Mouse (Mus musculus): ENCODE results near the gene Pdzd9.
"Not testable (repeated sequence)": the region's sequence is repeated elsewhere in the genome, so short reads cannot be mapped to it uniquely, and the experiment has no call there.

The Pdzd9 gene

DNA sequence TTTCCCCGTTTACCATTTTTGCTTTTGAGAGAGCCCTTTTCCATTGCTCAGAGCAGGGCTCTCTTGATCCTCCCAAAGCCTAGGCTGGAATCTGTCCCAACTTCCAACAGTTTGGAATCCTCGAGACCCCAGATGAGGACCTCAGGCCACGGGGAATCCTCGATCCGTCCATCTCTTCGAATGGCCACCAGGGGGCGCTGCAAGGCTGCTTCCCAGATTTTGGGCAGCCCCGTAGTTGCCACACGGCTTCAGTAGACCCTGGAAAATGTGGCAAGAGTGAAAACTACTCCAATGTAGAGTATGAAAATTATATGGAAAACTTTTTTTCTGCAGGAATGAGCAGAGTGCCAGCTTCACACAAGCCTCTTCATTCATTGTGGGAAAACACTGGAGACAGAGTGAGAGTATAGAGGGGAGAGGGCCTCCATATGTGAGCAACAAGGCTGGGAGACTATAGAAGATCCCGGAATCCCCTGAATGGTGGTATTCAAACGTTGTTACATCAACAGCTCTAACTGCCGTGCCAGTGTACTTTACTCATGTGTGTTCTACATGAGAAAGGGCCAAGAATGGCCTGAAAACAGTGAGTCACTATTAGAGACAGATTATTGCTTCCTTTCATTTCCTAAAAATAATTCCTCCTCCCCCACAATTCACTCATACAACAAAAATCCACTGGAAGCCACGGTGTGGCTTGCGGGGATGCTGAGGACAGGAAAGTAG lies at the start of gene Pdzd9:
TSS of gene Pdzd9 (minus strand) at position 191 of the 723 bp plus-strand sequence.
- CTCF ChIA-PET: no interaction called here

DNA sequence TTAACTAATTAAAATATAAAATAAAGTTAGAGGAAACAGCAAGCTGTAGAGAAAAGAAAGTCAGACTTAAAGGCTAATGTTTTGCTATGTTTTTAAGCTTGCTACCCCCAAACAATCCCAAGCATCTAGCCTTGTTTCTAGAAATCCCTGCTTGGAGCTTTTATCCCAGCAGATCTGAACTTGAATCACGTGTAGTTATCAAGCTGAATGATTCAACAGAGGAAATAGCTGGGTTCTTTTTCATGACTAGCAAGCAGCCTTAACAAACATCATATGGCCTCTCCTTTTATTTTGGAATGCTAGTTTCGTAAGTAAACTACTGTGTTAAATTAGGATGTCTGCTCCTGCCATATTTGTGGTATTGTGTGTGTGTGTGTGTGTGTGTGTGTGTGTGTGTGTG lies 47.1 kb upstream of the Pdzd9 start:
- CTCF ChIA-PET: no interaction called here

DNA sequence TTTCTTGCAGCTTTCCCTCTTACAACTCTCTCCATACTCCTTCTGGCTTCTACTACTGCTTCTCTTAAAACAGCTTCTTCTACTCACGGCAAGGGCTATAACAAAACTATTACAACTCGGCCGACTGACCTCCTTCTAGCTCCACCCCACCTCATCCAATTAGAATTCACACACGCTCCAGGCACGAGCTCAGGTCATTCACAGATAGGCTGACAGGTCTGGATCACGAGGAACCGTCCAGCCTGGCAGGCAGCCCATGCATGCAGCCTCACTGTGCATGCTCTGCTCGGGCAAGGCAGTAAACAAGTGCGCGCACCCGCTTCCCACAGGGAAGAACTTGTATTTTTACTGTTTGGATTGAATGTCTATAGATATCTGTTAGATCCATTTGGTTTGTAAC lies 43.8 kb upstream of the Pdzd9 start:
- CTCF ChIA-PET: not testable (repeated sequence)

DNA sequence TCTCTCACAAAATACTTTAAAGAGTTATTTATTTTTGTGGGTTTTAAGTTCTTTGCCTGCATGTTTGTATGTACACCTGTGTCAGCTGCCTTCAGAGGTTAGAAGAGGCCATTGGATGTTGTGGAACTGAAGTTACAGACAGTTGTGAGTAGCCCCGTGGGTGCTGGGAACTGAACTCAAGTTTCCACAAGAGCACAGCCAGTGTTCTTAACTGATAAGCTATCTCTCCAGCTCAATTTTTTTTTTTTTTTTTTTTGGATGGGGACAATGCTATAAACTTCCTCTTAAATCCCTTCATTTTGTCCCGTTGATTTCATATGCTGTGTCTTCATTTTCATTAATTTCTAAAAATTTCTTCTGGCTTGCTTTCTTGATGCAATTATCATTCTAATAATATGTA lies 43.1 kb upstream of the Pdzd9 start:
- CTCF ChIA-PET: interaction anchor here (0.6 to 0.8 kb wide), 2 partner anchors 15 to 991 kb away, joined by 3 to 4 read pairs; no protein-coding TSS in a partner anchor

DNA sequence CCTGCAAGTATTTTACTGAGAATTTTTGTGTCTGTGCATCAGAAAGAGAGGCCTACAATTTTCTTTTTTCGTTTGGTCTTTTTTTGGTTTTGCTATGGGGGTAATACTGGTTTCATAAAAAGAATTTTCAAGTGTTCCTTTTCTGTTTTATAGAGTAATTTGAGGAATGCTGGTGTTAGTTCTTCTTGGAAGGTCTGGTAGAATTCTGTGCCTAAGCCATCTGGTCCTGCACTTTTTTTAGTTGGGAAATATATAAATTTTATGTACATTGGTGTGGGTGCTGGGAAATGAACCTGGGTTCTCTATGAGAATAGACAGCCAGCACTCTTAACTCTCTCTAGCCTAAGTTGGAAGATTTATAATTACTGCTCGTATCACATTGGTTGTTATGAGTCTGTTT lies 41.9 kb upstream of the Pdzd9 start:
- CTCF ChIA-PET: interaction anchor here (0.6 to 0.8 kb wide), 2 partner anchors 82 to 1077 kb away, joined by 3 read pairs; no protein-coding TSS in a partner anchor

DNA sequence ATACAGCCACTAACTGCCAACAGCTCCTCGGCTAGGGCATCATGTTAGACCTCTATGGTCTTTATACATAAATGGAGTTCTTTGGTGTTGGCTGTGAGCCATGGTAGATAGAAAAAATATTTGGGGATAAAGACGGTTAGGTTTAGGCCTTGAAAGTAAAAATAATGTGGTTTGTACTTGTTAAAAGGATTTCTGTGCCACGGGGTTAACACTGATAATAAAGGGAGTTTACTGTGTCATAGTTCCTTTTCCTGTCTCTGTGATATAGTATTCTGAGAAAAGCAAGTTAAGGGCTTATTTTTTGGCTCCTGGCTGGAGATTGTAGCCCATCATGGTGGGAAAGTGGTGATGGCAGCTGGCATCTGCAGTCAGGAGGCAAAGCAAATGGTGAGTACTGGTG lies 33.7 kb upstream of the Pdzd9 start:
- CTCF ChIA-PET: no interaction called here

DNA sequence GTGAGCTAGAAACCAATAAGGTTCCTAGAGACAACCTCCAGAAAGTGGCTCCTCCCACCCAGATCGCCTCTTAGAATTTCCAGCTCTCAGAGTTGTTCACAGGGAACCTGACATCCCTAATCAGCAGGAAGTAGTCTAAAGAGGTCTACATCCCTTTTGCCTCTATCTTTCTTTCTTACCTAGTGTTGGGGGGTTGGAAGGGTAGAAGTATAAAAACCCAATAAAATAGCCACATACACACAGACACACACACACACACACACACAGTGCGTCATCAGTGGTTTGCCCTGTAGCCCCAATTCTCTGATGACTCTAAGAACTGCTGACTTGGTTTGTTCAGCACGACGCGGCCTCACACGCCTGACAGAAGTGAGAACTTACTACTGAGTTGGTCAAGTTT lies 29.4 kb upstream of the Pdzd9 start:
- CTCF ChIA-PET: no interaction called here

DNA sequence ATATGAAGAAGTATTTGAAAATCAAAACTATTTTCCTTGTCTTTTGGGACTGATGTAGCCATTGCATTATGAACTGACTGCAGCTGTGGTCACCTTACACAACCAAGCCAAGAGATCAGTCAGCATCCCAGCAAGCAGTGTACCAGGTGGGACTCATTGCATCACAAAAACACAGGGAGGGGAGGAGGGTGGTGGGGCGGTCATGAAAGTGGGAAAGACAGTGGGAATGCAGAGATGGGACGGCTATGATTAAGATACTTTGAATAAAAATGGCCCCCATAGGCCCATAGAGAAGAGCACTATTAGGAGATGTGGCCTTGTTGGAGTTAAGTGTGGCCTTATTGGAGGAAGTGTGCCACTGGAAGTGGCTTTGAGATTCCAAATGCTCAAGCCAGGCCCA lies 26.2 kb upstream of the Pdzd9 start:
- CTCF ChIA-PET: no interaction called here

DNA sequence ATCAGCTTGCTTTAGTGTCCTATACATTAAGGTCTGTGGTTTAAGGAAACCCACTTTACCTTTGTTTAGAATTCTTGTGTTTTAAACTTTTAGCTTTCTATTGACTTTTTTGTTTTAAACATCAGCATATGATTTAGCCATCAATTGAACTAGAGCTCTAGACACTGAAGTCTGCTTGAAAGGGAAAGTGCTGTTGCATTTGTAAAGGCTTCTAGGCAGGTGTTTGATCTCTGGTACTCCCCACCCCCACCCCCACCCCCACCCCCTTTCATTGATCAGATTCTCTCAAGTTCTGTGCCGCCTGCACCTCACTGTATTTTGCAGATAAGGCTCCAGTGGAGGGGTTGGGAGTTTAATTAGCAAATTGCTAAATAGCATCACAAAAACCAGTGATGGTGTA lies 25.5 kb upstream of the Pdzd9 start:
- CTCF ChIA-PET: no interaction called here

DNA sequence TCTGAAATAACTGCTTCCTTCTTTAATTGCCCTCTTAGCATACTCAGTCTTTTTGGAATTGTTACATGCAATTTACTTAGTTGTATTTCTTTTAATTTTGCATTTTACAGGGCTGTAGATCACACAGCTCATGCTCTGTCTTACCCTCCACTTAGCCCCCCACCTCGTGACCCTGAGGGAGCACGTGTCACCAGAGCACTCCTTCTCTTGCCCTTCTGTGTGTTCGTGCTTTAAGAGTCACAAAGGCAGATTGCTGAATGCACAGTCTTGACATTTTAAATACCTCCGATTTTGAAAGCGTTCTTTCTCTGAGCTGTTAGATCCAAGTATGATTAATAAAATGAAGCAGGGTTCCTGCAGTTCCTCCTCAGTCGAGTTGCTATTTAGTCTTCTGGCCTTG lies 25.1 kb upstream of the Pdzd9 start:
- CTCF ChIA-PET: no interaction called here

DNA sequence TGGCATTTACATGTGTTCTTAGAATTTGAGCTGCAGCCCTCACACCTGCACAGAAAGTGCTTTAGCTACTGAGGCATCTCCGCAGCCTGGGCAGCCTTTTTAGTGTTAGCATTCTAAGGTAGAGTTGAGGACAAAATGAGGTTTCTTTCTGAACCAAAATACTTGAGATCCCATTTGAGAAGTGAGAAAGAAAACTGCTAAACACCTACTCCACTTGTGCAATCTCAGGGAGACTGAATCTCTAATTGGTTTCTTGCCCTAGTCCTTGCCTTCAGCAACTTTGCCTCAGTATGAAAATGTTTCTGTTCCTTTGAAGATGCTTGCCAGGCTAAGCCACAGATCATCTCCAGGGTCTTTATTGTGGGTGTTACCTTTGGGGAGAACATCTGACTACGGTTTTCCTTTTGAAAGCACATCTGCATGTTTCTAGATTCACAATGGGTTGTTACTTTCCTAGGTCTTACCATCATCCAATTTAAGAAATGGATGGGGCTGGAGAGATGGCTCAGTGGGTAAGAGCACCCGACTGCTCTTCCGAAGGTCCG lies 23.8 kb upstream of the Pdzd9 start:
- CTCF ChIA-PET: no interaction called here

DNA sequence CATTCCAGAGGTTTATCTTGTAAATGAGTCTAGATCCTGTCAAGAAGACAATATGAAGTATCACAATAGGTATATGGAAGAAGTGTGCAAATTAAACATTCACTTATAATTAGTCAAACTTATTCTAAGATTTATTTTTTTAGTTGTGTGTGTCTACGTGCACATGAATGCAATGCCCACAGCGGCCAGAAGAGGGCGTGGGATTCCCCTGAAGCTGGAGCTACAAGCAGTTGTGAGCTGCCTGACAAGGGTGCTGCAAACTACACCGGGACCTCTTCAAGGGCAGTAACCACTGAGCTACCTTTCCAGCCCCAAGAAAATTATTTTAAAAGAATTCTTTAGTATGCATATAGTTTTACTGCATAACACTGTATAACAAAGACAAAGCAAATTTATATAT lies 20.5 kb upstream of the Pdzd9 start:
- CTCF ChIA-PET: no interaction called here

DNA sequence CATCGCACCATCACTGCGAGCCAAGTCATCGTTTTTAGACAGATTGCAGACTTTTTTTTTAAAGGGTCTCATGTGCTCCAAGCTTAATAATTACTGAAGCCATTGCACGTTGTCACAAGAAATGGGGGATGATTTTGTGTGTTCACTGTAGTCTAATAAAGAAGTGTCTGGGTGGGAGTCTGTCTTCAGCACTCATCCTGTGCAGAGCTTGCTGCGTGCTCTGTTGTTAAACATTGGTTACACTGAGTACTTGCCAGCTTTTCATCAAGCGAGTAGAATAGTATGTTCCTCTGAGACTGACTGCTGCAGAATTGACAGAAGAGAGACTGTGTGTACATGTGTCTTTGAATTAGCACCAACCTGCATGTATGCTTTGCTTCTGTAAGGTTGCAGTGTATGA lies 15.1 kb upstream of the Pdzd9 start:
- CTCF ChIA-PET: interaction anchor here (0.6 kb wide), 1 partner anchor 301 kb away, joined by 3 read pairs; no protein-coding TSS in a partner anchor

DNA sequence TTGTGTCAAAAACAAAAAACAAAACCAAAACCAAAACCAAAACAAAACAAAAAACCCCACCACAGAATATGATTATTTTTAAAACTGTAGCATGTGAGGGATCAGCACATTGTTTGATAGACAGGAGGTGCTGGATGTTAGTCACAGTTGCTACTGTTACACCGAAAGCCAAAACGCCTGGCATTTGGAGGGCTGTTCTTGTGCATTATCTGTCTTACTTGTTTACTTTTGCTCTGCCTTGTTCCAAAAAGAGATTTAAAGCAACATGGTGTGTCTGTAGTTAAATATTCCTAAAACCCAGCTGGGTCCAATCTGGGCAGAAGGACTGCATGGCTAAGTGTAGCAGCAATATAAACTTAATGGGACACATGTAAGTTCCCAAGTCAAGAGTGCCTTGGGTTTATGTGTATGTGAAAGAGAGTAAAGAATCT lies 14.6 kb upstream of the Pdzd9 start:
- CTCF ChIA-PET: interaction anchor here (0.6 kb wide), 1 partner anchor 301 kb away, joined by 3 read pairs; no protein-coding TSS in a partner anchor

DNA sequence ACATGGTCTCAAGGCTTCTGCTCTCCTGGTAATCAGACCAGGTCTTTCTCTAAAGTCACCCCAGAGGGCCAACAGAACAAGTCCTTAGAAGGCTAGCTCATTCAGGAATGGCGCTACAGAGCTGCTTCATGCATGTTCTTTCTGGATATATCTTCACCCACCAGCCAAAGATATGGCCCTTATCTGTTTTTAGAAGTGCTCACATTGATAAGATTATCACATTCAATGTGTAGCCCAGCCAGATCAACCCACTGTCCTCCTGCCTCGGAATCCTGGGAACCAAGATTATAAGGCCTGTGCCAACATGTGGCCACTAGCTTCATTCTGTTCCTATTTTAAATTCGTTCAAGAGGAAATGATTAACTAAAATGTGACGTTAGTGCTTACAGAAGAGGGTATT lies 11.9 kb upstream of the Pdzd9 start:
- CTCF ChIA-PET: interaction anchor here (0.5 kb wide), 1 partner anchor 588 kb away, joined by 3 read pairs; no protein-coding TSS in a partner anchor

DNA sequence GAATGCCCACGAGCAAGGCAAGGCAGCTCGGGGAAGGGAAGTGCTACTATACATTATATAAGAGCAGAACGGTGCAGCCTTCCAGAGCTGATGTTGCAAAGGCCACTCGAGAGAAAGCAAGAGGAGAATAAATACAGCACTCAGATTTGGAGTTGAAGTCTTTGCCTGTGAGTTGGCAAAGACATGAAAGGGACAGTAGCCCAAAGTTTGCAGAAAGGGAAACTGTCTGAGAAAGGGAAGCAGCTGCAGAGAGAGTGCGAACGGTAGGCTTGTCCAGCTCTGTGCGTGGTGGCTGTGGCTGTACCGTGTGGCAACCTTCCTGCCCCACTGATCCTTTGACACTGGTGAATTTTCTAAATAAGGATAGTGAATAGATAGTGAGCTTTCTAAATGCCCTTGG lies 8.9 kb upstream of the Pdzd9 start:
- CTCF ChIA-PET: interaction anchor here (0.6 kb wide), 1 partner anchor 32 kb away, joined by 3 read pairs; no protein-coding TSS in a partner anchor

DNA sequence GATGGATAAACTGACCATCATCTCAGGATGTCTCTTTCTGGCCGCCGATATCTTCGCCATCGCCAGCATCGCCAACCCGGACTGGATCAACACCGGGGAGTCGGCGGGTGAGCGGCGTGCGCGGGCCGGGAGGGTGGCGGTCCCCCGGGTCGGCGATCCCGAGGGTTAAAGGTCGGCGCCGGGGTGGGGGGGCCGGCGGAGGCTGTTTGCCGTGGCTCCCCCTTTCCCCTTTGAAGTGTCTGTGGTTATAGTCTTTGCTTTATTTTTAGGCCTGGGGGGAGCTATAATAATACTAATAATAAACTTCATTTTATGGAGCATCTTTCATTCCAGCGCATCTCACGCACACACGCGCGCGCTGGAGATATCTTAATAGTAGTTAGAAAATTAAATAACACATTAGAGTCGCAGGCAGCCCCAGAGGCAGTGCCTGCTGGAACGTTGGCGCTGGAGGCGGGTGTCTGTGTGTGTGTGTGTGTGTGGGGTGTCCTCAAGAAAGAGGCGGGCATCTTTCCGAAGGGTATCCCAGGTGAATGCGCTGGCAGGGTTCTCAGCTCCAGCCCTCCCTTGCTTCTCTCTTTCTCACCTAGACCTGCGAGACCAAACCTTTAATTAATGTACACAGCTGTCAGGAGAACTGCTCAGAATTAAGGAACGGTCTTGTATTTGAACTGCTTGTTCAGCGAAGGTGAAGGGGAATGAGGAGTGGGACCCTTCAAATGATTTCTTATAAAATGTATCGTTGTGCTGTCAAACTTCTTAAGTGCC lies 7.8 kb upstream of the Pdzd9 start:
- CTCF ChIA-PET: interaction anchor here (0.6 kb wide), 1 partner anchor 20 kb away, joined by 3 read pairs; no protein-coding TSS in a partner anchor

DNA sequence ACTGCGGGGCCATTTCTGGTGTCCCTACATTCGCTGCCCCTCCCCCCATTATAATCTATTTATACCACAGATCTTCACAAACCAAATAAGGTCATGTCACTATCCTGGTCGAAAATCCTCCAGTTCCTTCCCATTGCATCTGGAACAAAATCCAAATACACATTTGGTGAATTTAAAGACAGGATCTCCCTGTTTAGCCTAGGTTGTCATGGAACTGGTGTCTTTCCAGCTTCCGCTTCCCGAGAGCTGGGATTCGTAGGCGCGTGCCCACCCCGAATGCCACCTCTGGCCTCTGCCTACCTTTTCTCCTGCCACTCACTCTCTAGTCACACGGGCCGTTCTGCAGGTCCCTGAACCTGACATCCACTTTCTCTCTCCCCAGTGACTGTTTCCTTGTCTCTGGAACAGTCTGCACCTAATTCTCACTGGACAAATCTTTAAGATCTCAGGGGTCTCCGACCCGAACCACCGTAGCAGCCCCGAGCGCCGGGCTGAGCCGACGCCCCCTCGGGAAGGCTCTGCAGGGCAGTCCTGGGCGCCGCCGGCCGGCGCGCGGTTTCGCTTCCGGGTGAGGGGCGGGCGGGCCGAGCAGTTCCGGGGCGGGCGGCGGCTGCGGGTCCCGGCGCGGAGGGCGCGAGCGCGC lies 7.0 kb upstream of the Pdzd9 start, which contains the start of gene Mosmo:
TSS of gene Mosmo (plus strand) at position 618 of the 643 bp plus-strand sequence.
- CTCF ChIA-PET: no interaction called here

DNA sequence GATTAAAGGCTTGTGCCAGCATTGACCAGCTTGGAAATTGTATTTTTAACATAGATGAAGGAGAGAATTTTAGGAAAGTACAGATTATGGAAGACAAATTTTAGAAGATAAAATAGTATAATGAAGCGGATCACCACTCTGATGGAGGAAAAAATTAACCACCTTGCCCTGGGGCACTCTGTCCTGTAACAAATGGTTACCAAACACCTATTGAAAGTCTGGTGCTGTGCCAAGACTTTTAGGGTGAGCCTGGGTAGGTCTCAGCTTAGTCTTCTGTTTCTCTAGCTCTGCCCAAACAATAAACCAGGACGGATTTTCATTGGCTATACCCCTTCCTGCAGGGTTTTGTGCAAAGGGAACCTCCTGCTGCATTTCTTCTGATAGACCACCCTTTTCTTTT lies 1.1 kb upstream of the Pdzd9 start:
- CTCF ChIA-PET: no interaction called here

DNA sequence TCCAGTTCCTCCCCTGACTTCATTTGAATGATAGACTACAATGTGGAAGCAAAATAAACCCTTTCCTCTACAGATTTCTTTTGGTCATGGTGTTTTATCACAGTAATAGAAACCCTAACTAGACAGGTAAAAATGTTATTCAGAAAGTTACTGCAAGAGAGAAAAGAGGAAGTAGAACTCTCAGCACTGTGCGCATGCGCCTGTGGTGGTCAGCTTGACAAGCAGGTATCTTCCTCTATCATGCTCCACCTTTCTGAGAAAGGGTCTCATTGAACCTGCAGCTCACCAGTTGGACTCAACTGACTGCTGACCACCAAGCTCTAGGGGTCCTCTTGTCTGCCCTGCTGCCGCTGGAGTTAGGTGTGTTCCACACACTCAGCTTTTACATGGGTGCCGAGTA lies 8.1 kb downstream of the Pdzd9 start:
- CTCF ChIA-PET: no interaction called here

DNA sequence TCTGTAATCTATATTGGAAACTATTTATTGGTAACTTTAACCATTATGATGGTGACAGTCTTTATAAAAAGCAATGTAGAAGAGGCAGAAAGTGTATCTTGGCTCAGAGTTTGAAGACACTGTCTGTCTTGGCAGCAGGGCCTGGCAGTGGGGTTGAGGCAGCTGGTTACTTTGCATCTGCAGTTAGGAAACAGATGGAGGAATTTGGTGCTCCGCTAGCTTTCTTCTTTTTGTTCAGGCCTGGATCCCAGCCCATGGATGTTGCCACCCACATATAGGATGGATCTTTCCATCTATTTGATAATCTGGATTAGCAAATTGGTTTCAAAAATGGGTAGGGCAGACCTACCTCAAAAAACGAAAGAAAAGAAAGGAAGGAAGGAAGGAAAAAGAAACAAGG lies 22.3 kb downstream of the Pdzd9 start:
- CTCF ChIA-PET: interaction anchor here (0.5 kb wide), 1 partner anchor 724 kb away, joined by 3 read pairs; no protein-coding TSS in a partner anchor

DNA sequence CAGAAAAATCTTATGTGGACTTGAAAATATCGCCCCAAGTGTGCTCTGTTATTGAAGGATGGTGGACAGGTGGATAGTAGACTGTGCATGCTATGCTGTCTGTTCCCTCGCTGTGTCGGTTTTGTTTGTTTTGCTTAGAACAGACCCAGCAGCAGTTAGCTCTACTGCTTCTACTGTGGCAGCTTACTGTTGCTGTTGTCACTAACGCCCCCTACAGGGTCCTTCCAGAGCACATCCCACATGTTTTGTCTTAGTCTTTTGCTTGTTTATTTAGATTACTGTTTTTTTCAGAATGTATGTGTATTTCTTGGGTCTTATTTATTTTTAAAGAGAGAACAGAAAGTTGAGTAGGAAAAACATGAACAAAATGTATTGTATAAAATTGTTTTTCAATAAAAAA lies 26.9 kb downstream of the Pdzd9 start:
- CTCF ChIA-PET: no interaction called here

All from spleen, embryonic (tissue).